Mouse (Mus musculus): ENCODE measurements around the gene Ralgapa2.
A peak's percentile ranks its signal among the peaks of the same experiment; 100 is the strongest.

The Ralgapa2 gene

GRCm38 (mm10) chr2:146254387-146254786 is 257.8 kb downstream of the Ralgapa2 start:
- DNase-seq: no peak

GRCm38 (mm10) chr2:146250236-146250904 is 261.8 kb downstream of the Ralgapa2 start:
- DNase-seq: no peak

- no peak for DNase-seq
Measured at GRCm38 (mm10) chr2:146249033-146249432, 263.1 kb downstream of the Ralgapa2 start.

DNA sequence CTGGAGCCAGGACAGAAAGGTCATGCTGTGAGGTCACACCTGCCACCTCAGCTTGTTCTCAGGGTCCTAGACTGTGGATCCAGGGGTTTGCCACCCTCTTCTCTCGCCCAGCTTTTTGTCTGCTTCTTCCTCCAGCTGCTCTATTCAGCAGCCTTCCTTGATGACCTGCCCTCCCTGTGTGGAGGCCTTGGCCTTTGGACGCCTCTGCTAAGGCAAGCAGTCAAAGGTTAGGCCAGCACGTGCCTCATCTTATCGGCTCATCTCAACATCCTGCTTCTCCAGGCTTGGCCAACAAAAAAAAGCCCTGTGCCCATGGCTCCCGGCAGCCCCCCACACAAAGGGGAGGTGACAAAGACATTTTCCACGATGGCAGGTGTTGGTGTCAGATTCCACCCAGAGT is 264.6 kb downstream of the Ralgapa2 start:
- DNase-seq: no peak

GRCm38 (mm10) chr2:146246409-146247075 is 265.6 kb downstream of the Ralgapa2 start:
- DNase-seq: no peak

- no peak for DNase-seq
Measured at GRCm38 (mm10) chr2:146245401-146245800, 266.7 kb downstream of the Ralgapa2 start.

GRCm38 (mm10) chr2:146244049-146244448 is 268.1 kb downstream of the Ralgapa2 start:
- DNase-seq: no peak

GRCm38 (mm10) chr2:146239196-146239747 is 272.9 kb downstream of the Ralgapa2 start:
- DNase-seq: no peak

DNA sequence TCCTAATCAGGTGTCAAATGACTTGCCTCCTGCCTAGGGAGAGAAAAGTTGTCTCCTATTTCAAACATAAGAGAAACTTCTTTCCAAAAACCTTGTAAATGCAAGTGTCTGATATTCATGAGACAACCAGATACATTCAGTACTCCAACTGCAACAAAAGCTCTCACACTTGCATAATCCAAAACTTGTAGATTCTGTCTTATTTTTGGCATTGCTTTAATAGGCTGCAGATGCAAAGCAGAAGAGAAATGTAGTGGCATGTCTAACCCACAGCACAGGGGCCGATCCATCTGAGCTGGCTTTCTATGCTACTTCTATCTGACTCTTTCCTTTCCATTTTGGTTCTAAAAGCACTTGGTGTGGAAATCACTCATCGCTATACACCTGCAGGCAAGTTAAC is 280.7 kb downstream of the Ralgapa2 start:
- no peak for DNase-seq

DNA sequence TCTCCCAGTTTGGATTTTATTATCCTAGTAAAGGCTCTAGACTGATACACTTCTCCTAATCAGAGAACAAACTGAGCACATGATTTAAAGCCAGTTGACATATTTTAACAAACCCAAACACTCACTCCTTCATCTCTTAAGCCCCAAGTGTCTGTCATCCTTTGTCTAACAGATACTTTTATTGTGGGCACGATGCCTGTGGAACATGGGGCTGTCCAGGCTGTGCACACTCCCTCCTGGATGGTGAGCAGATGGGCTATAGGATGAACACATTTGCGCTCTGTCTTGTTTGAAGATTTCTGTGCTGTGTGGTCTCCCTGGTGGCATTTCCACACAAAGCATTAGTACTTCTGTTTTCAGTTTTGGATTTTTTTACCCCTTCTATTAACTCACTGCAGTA is 283.7 kb downstream of the Ralgapa2 start:
- DNase-seq: no peak

DNA sequence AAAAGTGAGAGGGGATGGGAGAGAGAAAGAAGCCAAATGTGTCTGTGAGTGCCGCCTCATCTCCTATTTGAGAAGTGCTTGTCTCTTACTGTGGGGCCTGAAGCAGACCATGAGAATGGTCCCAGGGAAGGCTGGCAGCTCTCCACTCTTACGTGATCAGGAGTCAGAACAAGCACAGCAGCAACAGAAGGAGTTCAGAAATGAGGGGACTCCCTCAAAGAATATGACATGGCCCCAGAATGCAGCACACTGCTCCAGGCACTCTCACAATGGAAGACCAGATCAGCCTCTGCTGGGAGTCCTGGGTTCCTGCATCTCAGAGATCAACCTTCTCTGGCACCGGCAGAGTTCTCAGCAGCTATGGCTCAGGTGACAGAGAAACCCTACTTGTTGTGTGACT is 284.5 kb downstream of the Ralgapa2 start:
- no peak for DNase-seq

DNA sequence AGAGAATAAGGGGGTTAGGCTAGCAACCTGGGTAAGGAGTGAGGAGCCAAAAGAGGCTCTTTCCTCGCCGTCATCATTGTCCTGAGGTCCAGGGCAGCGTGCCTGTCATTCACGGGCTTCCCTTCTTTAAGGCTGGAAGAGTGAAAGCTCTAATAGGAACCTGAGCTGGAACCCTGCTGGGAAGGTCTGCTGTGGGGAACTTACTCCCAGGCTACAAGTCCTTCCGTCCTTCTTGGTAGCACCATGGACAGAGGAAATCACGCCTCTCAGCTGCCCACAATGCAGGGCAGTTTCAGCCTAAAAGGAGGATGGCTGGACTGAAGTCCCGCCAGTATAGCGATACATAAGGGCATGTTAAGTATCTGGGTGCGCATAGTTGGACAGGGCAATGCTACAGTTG is 285.7 kb downstream of the Ralgapa2 start:
- DNase-seq: peak; percentile 64 to 65

DNA sequence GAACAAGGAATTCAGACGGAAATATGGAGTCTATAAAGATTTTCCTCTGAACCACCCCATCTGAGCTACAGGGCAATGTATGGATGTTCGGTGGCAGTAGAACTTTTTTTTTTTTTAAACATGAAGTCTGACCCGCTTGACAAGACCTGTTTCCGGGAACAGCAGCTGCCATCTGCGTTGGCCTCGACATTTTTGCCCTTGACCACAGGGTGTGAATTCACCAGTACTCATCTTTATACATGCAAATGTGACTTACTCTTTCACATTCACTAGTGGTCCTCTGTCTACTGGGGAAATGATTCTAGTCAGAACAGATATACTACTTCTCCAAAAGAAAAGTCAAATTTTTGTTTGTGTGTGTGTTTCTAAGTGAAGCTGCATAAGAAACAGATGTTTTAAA is 286.3 kb downstream of the Ralgapa2 start:
- no peak for DNase-seq

DNA sequence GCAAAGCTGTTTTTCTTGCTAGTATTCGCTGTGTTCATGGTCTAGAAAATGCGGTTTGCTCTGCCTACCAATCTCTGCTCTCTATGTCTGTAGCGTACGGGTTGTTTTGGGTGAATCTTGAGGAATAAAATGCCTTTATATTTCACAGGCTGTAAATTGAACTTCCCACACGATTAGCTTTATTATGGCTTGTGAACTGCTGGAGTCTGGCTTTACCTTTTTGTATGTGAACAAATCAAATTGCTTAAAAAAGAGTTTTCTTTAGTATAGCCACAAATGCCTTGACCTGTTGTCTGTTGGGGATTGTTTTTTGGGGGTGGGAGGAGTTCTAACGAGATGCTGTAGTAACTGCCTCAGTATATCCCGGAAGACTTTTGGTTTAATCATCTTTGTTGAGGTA is 288.0 kb downstream of the Ralgapa2 start:
- DNase-seq: no peak

DNA sequence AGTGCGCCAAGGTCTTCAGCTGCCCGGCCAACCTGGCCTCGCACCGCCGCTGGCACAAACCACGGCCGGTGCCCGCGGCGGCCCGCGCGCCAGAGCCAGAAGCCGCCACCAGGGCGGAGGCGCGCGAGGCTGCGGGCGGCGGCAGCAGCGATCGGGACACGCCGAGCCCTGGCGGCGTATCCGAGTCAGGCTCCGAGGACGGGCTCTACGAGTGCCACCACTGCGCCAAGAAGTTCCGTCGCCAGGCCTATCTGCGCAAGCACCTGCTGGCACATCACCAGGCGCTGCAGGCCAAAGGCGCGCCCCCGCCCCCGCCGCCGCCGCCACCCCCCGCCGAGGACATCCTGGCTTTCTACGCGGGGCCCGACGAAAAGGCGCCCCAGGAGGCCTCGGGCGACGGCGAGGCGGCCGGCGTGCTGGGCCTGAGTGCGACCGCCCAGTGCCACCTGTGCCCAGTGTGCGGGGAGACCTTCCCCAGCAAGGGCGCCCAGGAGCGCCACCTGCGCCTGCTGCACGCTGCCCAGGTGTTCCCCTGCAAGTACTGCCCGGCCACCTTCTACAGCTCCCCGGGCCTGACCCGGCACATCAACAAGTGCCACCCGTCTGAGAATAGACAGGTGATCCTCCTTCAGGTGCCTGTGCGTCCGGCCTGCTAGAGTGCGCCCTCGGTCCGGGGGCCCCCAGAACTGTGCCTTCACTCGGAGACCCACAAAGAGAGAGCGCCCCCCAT is 288.8 kb downstream of the Ralgapa2 start:
- DNase-seq: no peak

- no peak for DNase-seq
Measured at GRCm38 (mm10) chr2:146222279-146223175, 289.6 kb downstream of the Ralgapa2 start.

DNA sequence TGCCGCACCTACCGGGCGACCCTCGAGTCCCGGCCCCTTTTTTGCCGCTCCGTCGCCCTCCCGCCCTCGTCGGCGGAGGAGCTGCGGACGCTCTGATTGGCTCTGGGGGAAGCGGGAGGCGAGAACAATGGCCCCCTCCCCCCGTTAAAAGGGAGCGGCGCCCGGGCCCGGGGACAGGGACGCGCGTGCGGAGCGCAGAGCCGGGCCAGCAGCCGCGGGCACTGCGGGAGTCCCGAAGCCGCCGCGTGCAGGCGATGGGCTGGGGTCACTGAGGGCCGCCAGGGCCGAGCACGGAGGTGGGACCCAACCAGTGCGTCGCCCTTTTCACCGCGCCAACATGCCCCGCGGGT is 290.2 kb downstream of the Ralgapa2 start:
- DNase-seq: no peak

DNA sequence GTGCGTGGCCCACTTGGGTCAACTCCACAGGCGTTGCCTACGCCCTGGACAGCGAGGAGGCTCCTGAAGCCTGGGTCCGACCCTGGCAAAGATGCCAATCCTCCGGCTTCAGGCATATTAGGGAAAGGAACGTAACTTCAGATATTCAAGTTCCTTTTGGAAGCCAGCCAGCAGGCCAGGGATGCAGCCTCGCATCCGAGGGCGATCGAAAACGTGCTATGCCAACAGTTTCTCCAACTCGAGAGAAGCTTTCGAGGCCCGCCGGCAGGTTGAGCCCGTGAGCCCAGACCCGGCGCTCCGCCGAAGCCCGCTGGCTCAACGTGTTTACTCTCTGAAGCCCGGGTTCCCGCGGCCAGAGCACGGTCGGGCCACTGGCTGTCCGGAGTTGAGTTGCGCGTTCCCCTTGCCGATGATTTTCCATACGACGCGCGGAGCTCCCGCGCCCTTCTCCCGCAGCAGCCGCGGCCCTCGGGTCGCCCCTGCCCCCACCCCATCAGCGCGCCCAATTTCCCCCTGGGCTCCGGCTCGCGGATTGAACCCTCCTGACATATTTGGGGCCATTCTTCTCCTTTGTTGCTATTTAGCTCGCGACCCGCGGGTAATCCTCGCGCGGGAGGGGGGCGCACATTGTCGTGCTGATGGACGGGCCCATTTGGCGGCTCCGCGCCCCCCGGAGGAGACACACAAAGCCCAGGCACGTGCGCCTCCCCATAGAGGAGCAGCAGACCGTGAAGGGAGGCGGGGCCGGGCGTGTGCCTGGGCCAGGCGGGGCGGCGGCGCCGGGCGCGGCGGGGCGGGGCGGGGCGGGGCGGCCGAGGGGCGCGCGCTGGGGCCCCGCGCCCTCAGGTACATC is 290.8 kb downstream of the Ralgapa2 start, which contains the start of gene Insm1:
Gene Insm1, plus strand, starts transcription at position 846 of the 853 bp plus-strand sequence.
- peak in 1 of 2 experiments; percentile 49 for DNase-seq

DNA sequence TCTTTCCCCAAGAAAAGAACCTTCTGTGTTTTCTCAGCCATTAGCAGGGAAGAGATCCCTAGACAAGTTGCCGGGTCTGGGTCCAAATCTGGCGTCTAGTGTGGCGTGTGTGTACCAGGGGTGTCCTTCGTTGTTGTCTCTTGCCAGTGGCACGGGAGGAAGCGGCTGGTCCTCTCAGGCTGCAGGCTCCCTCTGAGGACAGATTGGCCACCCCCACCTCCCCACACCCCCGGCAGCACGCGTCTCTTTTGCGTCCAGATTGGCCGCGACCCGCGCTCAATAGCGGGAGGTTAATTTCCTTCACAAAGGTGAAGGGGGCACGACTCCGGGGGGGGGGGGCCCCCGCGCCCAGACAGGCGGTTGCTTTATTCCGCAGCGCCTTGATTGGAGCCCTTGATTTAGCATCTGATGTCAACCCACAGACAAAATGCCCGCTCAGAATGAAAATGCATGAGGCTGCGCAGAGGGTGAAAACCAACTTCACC is 291.5 kb downstream of the Ralgapa2 start:
- DNase-seq: no peak

GRCm38 (mm10) chr2:146219791-146220190 is 292.4 kb downstream of the Ralgapa2 start:
- DNase-seq: no peak

DNA sequence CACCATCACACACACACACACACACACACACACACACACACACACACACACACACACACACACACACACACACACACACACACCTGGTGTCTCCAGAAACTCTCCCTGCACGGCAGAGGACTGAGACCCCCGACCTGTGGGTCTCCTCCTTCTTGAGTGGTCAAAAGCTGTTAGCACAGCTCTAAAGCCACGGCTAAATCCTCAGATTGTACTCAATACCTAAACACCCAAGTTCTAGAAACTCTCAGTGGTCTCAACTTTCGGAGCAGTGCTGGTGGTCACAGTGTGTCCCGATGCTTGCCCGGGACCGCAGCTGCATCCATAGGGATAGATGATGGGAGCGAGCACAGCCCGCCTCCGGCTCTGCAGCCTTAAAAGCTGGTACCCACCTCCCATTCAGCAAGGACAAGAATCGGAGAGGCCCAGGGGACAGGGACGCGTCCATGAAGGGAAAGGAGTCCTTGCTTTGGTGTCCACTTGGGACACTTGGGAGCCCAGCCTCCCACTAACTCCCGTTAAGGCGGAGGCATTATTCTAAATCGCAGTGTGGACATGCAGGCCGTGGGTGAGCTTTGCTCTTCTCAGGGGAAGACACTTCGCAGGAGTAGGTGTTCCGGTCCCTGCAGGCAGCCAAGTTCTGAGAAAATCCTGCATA is 293.1 kb downstream of the Ralgapa2 start:
- no peak for DNase-seq

All from kidney, postnatal 25 days (tissue).